Mouse (Mus musculus) brain, embryonic 14.5 days (tissue): ENCODE measurements around the gene Impdh1. TPM values are rescaled to one million over a fixed set of nuclear protein-coding genes. Genes with fewer than 3 reads are reported as not detected.
A peak's percentile ranks its signal among the peaks of the same experiment; 100 is the strongest.
"Not testable (repeated sequence)": the region's sequence is repeated elsewhere in the genome, so short reads cannot be mapped to it uniquely, and the experiment has no call there.

Source experiments
- DNase-seq: peaks from one replicate; pipeline ENCODE4 v3.0.0-alpha.2; 2011; ENCODE audit warnings: low read depth
- CTCF ChIP-seq: fragments of 200-500 bp; IDR thresholded peaks from 2 replicates; pipeline ENCODE4 v1.5.1; 2012; ENCODE audit warnings: inconsistent platforms, mild to moderate bottlenecking, moderate library complexity, borderline replicate concordance; ENCODE audit not compliant: insufficient read depth, insufficient read length; ENCODE audit errors: extremely low read depth
- POLR2A ChIP-seq: fragments of 200-500 bp; IDR thresholded peaks from 2 replicates; pipeline ENCODE4 v1.6.1; 2012; ENCODE audit warnings: mild to moderate bottlenecking, inconsistent platforms, borderline replicate concordance; ENCODE audit not compliant: poor library complexity, insufficient read depth, insufficient read length, severe bottlenecking; ENCODE audit errors: extremely low read depth
- polyA plus RNA-seq: library from polyadenylated mRNA; depleted of rRNA; stranded (reverse); fragments of >200 nt; gene quantifications from 2 replicates; pipeline ENCODE4 v1.2.3, GENCODE M21; 2012

Impdh1 gene
- polyA plus RNA-seq, 1 experiment: 49.2 TPM

GRCm38 (mm10) chr6:29234272-29234671 is 18.1 kb upstream of the Impdh1 start:
- DNase-seq: peak; percentile 35
- TF ChIP-seq CTCF (peak; percentile 62), POLR2A (no peak)

- no peak for TF ChIP-seq CTCF
- TF ChIP-seq POLR2A: no peak
- no peak for DNase-seq
Measured at GRCm38 (mm10) chr6:29233710-29234109, 17.5 kb upstream of the Impdh1 start.

GRCm38 (mm10) chr6:29232321-29232720 is 16.2 kb upstream of the Impdh1 start:
- TF ChIP-seq CTCF (no peak), POLR2A (no peak)
- no peak for DNase-seq

- DNase-seq: no peak
- TF ChIP-seq CTCF (no peak), POLR2A (no peak)
Measured at GRCm38 (mm10) chr6:29231799-29232198, 15.6 kb upstream of the Impdh1 start.

- TF ChIP-seq CTCF (no peak), POLR2A (no peak)
- DNase-seq: no peak
Measured at GRCm38 (mm10) chr6:29230386-29230785, 14.2 kb upstream of the Impdh1 start.

GRCm38 (mm10) chr6:29229265-29229913 is 13.2 kb upstream of the Impdh1 start:
- no peak for DNase-seq
- TF ChIP-seq CTCF (no peak), POLR2A (no peak)

- not testable (repeated sequence) for DNase-seq
Measured at GRCm38 (mm10) chr6:29217717-29218116, 1.6 kb upstream of the Impdh1 start.

GRCm38 (mm10) chr6:29215181-29215580 is 983 bp downstream of the Impdh1 start:
- TF ChIP-seq CTCF: no peak
- no peak for TF ChIP-seq POLR2A
- no peak for DNase-seq

GRCm38 (mm10) chr6:29214776-29215175 is 1.4 kb downstream of the Impdh1 start:
- TF ChIP-seq POLR2A: no peak
- TF ChIP-seq CTCF: no peak
- DNase-seq: no peak

GRCm38 (mm10) chr6:29214245-29214644 is 1.9 kb downstream of the Impdh1 start:
- peak; percentile 72 for DNase-seq
- no peak for TF ChIP-seq POLR2A
- TF ChIP-seq CTCF: no peak

- no peak for DNase-seq
- no peak for TF ChIP-seq CTCF
- TF ChIP-seq POLR2A: no peak
Measured at GRCm38 (mm10) chr6:29213436-29213835, 2.7 kb downstream of the Impdh1 start.

GRCm38 (mm10) chr6:29211806-29212492 is 4.2 kb downstream of the Impdh1 start:
- peak; percentile 90 for DNase-seq
- TF ChIP-seq CTCF (0 out of 2 replicates have a peak, but pooled peaks have one; percentile 5), POLR2A (peak; percentile 6; the same call in 1 of the 2 replicates)
